Mouse (Mus musculus) T-helper 1 cell (primary cell): ENCODE measurements around the gene Gpr132.
"Not testable (repeated sequence)": the region's sequence is repeated elsewhere in the genome, so short reads cannot be mapped to it uniquely, and the experiment has no call there.

Source experiments
- in situ Hi-C: fragments of 300-600 bp; cut with MboI, MseI; formaldehyde crosslinking; loops from one replicate; pipeline ENCODE4 v1.15.1; 2025; ENCODE audit warnings: high pct_unique_total_duplicates

Gpr132 gene

GRCm38 (mm10) chr12:112856338-112856737 is 11.7 kb downstream of the Gpr132 start:
- in situ Hi-C loops, result loop anchor here (5.0 kb wide), 1 partner anchor 59 kb away; no protein-coding TSS in a partner anchor

GRCm38 (mm10) chr12:112854610-112855333 is 13.3 kb downstream of the Gpr132 start:
- in situ Hi-C loops, result loop anchor here (5.0 kb wide), 1 partner anchor 57 kb away; no protein-coding TSS in a partner anchor

- in situ Hi-C loops, result no loop called here
Measured at GRCm38 (mm10) chr12:112853050-112853729, 14.8 kb downstream of the Gpr132 start.

- in situ Hi-C loops, result no loop called here
Measured at GRCm38 (mm10) chr12:112851116-112851515, 16.9 kb downstream of the Gpr132 start.

GRCm38 (mm10) chr12:112850344-112850743 is 17.7 kb downstream of the Gpr132 start:
- in situ Hi-C loops, result no loop called here

GRCm38 (mm10) chr12:112849235-112850022 is 18.6 kb downstream of the Gpr132 start:
- in situ Hi-C loops, result no loop called here

- in situ Hi-C loops, result no loop called here
Measured at GRCm38 (mm10) chr12:112847880-112848279, 20.1 kb downstream of the Gpr132 start.

- in situ Hi-C loops, result no loop called here
Measured at GRCm38 (mm10) chr12:112843803-112844202, 24.2 kb downstream of the Gpr132 start.

GRCm38 (mm10) chr12:112842128-112842527 is 25.9 kb downstream of the Gpr132 start:
- in situ Hi-C loops, result not testable (repeated sequence)

GRCm38 (mm10) chr12:112841338-112841892 is 26.6 kb downstream of the Gpr132 start:
- in situ Hi-C loops, result not testable (repeated sequence)

- in situ Hi-C loops, result no loop called here
Measured at GRCm38 (mm10) chr12:112840209-112841086, 27.6 kb downstream of the Gpr132 start.

- in situ Hi-C loops, result loop anchor here (5.0 kb wide), 2 partner anchors 33 to 93 kb away; partner anchors contain the start of gene Ahnak2
Measured at GRCm38 (mm10) chr12:112835046-112835445, 33.0 kb downstream of the Gpr132 start.

- in situ Hi-C loops, result no loop called here
Measured at GRCm38 (mm10) chr12:112833527-112833926, 34.5 kb downstream of the Gpr132 start.

- in situ Hi-C loops, result no loop called here
Measured at GRCm38 (mm10) chr12:112832411-112832810, 35.6 kb downstream of the Gpr132 start.

GRCm38 (mm10) chr12:112830570-112830969 is 37.5 kb downstream of the Gpr132 start:
- in situ Hi-C loops, result no loop called here

- in situ Hi-C loops, result no loop called here
Measured at GRCm38 (mm10) chr12:112830141-112830540, 37.9 kb downstream of the Gpr132 start.

GRCm38 (mm10) chr12:112829244-112829864 is 38.7 kb downstream of the Gpr132 start, which contains the start of gene Cdca4:
Gene Cdca4, minus strand, starts transcription at chr12:112829423.
- in situ Hi-C loops, result no loop called here

- in situ Hi-C loops, result no loop called here
Measured at GRCm38 (mm10) chr12:112828501-112829243, 39.4 kb downstream of the Gpr132 start.

- in situ Hi-C loops, result no loop called here
Measured at GRCm38 (mm10) chr12:112825901-112826300, 42.1 kb downstream of the Gpr132 start.
